Mouse (Mus musculus): ENCODE measurements around the gene Gfm2.

GRCm38 (mm10) chr13:97206046-97206445, 68.3 kb downstream of the Gfm2 start:
- TF ChIP-seq CTCF (IDR thresholded peaks at IDR 0.05; ENCODE audit: insufficient read depth, low read length) (no peak), POLR2A (IDR thresholded peaks at IDR 0.05; ENCODE audit: borderline replicate concordance, extremely low read depth, low read depth, low read length) (no peak)

Measured in lung, adult 2 months (tissue).